13 mouse cellular contexts compared by ENCODE assay signal in genomic region chr15:27944898-27945297, GRCm38 (mm10).
"Had no signal": no experiment of that assay in that cellular context is flagged by ENCODE, and none has a peak within 500 bp of the region (broad histone marks: within the 10 kb centered on the region; RNA-seq: fewer than 3 reads in every experiment).

No protein-coding gene starts in this region.

- H3K4me3 ChIP-seq: limb, embryonic 13.5 days; midbrain, embryonic 12.5 days; neural tube, embryonic 13.5 days; stomach, embryonic 15.5 days had no signal

- H3K4me2 ChIP-seq: limb, embryonic 13.5 days; midbrain, embryonic 12.5 days; neural tube, embryonic 13.5 days; stomach, embryonic 15.5 days had no signal

- H3K9ac ChIP-seq: limb, embryonic 13.5 days; liver, embryonic 14.5 days; midbrain, embryonic 12.5 days; stomach, embryonic 15.5 days had no signal

- H3K27ac ChIP-seq: kidney, postnatal 0 days; limb, embryonic 13.5 days; liver, embryonic 14.5 days; midbrain, embryonic 12.5 days had no signal

- H3K36me3 ChIP-seq: limb, embryonic 13.5 days; midbrain, embryonic 12.5 days; neural tube, embryonic 13.5 days; stomach, embryonic 15.5 days had no signal

- H3K27me3 ChIP-seq: limb, embryonic 13.5 days; neural tube, embryonic 13.5 days; stomach, embryonic 15.5 days had no signal

- DNase-seq: kidney, adult 9 months; kidney, postnatal 36 days; left cerebral cortex, postnatal 4 days; lung, adult 18-20 months; right cerebral cortex, postnatal 14 days; thymus, adult 2 months; thymus, postnatal 25 days had no signal

- H3K9me3 ChIP-seq: limb, embryonic 13.5 days; midbrain, embryonic 12.5 days; neural tube, embryonic 13.5 days; stomach, embryonic 15.5 days had no signal
